Mouse (Mus musculus) testis, adult 2 months (tissue): ENCODE results near the gene Cpsf4l.

Source experiments
- CTCF ChIP-seq: fragments of 200-500 bp; IDR thresholded peaks from 2 replicates; pipeline ENCODE4 v1.5.1; 2012; ENCODE audit warnings: low read depth, mild to moderate bottlenecking, inconsistent platforms, low read length, moderate library complexity; ENCODE audit not compliant: control insufficient read depth, insufficient read depth, insufficient replicate concordance
- POLR2A ChIP-seq: fragments of 200-500 bp; IDR thresholded peaks from 2 replicates; pipeline ENCODE4 v1.6.1; 2012; ENCODE audit warnings: low read depth, mild to moderate bottlenecking, inconsistent platforms, low read length, moderate library complexity; ENCODE audit not compliant: control insufficient read depth

DNA sequence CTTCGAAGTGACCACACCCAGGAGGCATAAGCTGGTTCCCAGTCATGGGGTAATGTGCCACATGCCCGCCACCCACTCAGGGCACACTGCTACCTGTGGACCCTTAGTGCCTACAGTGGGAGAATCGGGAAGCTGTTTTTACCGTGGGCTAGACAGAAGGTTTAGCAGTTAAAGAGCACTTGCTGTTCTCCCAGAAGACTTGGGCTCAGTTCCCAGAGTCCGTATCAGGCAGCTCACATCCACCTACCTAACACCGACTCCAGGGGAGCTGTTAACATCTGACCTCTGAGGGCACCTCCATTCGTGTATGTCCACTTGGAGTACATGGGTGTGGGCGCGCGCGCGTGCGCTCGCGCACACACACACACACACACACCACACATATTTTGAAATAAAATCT lies 55.7 kb downstream of the Cpsf4l start:
- no peak for TF ChIP-seq CTCF
- TF ChIP-seq POLR2A: no peak
